Mouse (Mus musculus): ENCODE results near the gene Eps8.

Eps8 gene

DNA sequence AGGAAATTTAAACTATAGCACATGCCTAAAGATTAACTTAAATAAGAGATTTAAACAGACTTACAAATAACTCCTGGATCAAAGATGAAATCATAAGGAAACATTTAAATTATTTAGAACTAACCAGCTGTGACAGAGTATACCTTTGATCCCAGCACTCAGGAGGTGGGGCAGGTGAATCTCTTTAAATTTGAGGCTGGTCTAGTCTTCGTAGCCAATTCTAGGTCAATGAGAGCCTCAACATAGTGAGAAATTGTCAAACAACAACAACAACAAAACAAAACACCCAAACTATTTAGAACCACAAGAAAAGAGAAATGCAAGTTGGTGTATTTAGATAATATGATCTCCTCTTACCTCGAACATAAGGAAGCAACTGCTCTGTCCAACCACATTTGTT is at the start of gene Eps8:
Eps8 (minus strand) TSS at position 101 of the 400 bp plus-strand sequence.
- DNase-seq (ENCODE audit: low spot score) = no peak

GRCm38 (mm10) chr6:137703431-137703830 is 48.8 kb upstream of the Eps8 start:
- DNase-seq (ENCODE audit: low spot score) = no peak

DNA sequence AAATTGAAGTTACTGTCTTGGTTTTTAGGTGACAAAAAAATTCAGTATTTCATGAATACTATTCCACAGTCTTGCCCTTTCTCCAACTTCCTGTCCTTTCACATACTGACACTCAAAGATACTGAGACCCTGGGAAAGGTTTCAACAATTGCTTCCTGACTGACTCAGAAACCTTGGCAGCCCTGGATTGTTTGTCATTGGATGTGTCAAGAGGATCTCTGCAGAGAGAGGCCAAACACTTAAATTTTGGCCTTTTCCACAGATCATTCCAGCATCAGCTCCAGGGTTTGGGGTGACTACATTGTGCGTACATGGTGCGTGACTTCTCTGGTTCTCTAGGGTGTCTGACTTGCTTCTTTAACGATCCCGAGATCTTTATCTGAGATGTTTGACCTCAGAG is 48.2 kb upstream of the Eps8 start:
- DNase-seq (ENCODE audit: low spot score) = no peak

DNA sequence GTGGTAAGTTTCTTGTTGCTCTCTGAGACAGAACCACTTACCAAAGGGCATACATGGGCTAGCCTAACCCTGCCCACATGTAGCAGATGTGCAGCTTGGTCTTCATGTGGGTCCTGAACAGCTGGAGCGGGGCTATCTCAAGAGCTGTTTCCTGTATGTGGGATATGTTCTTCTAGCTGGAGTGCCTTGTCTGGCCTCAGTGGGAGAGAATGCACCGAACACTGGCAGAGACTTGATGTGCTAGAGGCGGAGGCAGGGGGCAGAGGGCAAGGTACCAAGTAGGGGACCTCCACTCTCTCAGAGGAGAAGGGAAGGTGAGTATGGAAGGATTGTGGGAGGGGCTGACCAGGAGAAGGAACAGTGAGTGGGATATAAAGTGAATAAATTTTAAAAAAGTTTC is 47.5 kb upstream of the Eps8 start:
- no peak for DNase-seq (ENCODE audit: low spot score)

- no peak for DNase-seq (ENCODE audit: low spot score)
These were observed 44.8 kb upstream of the Eps8 start for GRCm38 (mm10) chr6:137699434-137699833.

- no peak for DNase-seq (ENCODE audit: low spot score)
These were observed 41.9 kb upstream of the Eps8 start for GRCm38 (mm10) chr6:137696445-137697204.

DNA sequence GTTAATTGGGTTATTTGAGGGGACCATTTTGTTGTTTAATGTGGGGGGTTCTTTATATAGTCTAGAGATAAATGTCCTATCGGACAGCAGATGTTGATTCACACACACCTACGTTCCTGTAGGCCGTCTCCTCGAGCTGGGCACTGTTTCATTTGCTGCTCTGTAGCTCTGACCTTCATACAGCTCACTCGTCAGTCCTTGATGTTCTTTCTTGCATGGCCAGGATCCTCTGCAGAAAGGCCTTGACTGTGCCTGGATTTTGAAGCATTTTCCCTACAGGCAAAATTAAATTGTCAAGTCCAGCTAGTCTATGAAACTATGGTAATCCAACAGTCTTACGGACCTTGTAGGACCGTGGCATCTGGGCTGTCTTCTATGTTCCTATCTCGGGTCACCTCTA is 40.4 kb upstream of the Eps8 start:
- no peak for DNase-seq (ENCODE audit: low spot score)

GRCm38 (mm10) chr6:137694310-137694709 is 39.6 kb upstream of the Eps8 start:
- DNase-seq (ENCODE audit: low spot score) = no peak

- no peak for DNase-seq (ENCODE audit: low spot score)
These were observed 36.0 kb upstream of the Eps8 start for GRCm38 (mm10) chr6:137690550-137691119.

GRCm38 (mm10) chr6:137688506-137689105 is 33.9 kb upstream of the Eps8 start:
- no peak for DNase-seq (ENCODE audit: low spot score)

- DNase-seq (ENCODE audit: low spot score) = no peak
These were observed 33.4 kb upstream of the Eps8 start for GRCm38 (mm10) chr6:137688079-137688478.

GRCm38 (mm10) chr6:137687667-137688066 is 33.0 kb upstream of the Eps8 start:
- DNase-seq (ENCODE audit: low spot score) = no peak

DNA sequence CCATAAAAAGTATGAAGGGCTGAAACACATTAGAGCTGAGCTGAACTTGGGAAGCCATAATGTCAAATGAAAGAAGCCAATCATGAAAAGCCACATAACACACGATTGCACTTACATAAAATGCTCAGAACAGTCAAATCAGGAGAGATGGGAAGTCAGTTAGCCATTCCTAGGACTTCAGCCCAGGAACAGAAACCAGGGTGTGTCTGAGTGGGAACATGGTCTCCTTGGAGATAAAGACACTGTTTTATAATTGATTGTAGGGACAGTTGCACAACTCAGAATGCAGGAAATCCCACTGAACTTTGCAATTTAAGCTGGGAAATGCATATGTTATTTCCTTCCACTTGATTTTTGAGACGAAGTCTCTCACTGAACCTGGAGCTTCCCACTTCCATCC is 28.0 kb upstream of the Eps8 start:
- no peak for DNase-seq (ENCODE audit: low spot score)

DNA sequence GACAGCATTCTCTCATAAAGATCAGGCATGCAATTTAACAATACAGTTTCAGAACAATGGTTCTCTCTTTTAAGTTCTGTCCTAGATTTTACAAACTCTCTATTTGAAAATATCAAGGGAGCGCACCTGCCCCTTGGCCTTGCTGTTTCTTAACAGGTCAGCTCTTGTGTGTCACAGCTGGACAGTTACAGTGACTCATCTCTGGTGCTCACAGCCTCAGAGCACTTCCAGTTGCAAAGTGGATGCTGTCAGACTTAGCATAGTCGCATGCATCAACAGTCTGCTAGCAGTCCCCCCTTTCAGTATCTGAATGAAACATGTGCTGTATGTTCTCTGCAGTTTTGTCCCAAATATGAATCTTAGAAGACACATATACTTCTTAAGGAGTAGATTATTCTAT is 26.3 kb upstream of the Eps8 start:
- no peak for DNase-seq (ENCODE audit: low spot score)

- DNase-seq (ENCODE audit: low spot score) = no peak
These were observed 21.9 kb upstream of the Eps8 start for GRCm38 (mm10) chr6:137676581-137676980.

DNA sequence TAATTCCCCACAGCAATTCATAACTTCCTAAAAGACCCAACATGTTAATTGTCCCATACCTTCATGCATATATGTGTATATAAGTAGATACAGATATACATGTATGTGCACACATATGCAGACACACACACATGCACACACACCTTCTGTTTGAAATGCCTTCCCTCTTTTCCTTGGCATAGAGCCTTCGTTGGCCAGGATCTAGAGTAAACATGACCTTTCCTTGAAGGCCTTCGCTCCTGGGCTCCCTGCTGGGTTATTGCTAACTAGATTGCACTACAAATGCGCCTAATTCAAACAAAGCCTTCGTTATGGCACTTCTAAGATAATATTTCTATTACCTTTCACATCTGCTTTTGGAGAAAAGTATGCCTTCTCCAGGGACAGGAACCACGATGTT is 20.9 kb upstream of the Eps8 start:
- no peak for DNase-seq (ENCODE audit: low spot score)

- DNase-seq (ENCODE audit: low spot score) = no peak
These were observed 18.6 kb upstream of the Eps8 start for GRCm38 (mm10) chr6:137673301-137673700.

DNA sequence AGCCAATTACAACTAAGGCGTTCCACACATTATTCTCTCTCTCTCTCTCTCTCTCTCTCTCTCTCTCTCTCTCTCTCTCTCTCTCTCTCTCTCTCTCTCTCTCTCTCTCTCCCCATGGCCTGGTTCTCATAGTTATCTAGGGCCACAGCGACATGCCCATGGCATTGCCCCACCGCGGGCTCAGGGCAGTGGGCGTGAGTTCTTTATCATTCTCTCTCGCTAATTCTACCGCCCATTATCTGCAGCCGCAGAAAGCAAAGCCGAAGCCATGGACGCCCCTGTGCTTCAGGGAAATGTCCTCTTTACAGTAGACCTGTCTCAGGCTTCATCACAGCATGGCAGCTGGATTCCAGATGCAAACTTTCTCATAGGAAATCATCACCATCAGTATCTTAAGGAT is 16.9 kb upstream of the Eps8 start:
- no peak for DNase-seq (ENCODE audit: low spot score)

- DNase-seq (ENCODE audit: low spot score) = no peak
These were observed 16.1 kb upstream of the Eps8 start for GRCm38 (mm10) chr6:137670820-137671219.

DNA sequence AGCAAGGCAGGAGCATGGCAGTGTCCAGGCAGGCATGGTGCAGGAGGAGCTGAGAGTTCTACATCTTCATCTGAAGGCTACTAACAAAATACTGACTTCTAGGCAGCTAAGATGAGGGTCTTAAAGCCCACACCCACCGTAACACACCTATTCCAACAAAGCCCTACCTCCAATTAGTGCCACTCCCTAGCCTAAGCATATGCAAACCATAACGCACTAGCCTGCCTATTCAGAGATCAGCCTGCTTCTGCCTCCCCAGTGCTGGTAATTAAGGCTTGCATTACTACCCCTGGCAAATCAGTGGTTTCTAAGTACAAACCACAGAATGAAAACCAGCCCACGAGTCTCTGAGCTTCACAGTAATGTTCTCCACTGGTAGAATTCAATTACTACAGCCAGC is 15.2 kb upstream of the Eps8 start:
- DNase-seq (ENCODE audit: low spot score) = no peak

- DNase-seq (ENCODE audit: low spot score) = no peak
These were observed 14.8 kb upstream of the Eps8 start for GRCm38 (mm10) chr6:137669433-137669832.

- no peak for DNase-seq (ENCODE audit: low spot score)
These were observed 13.7 kb upstream of the Eps8 start for GRCm38 (mm10) chr6:137668331-137668730.

- DNase-seq (ENCODE audit: low spot score) = no peak
These were observed 13.0 kb upstream of the Eps8 start for GRCm38 (mm10) chr6:137667665-137668064.

- no peak for DNase-seq (ENCODE audit: low spot score)
These were observed 10.3 kb upstream of the Eps8 start for GRCm38 (mm10) chr6:137664936-137665335.

Data from ovary, postnatal 36 days (tissue).